Mouse (Mus musculus): ENCODE data around the gene Chsy1.

DNA sequence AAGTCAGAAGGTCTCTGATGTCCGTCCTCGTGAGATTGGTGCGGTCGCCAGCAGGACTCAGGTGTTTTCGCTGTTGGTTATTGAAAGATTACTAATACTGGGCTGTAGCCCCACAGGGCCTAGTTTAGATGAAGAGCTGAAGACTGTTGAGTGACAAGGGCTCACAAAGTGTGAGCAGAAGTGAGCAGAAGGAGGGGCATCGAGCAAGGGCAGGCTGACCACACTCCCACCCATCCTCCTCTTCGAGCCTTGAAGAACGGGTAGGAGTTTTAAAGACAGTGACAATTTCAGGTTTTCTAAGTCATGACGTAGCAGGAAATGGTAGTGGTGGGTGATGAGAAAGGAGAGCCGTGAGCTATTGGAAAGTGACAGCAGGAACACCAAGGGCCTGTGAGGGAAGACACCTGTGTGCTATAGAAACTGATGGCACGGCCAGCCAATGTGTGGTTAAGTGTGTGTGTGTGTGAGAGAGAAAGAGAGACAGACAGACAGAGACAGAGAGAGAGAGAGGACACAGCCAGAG, 6.6 kb downstream of the Chsy1 start:
- TF ChIP-seq POLR2A (IDR thresholded peaks at IDR 0.05; ENCODE audit: insufficient read length, low read depth) = no peak
- TF ChIP-seq E2F4 (IDR thresholded peaks at IDR 0.05; ENCODE audit: insufficient read depth) = no peak

Measured in myocyte (in vitro differentiated cells).